Mouse (Mus musculus) megakaryocyte, embryonic 14.5 days (primary cell): ENCODE results near the gene Shroom4. TPM values are rescaled to one million over a fixed set of nuclear protein-coding genes. Genes with fewer than 3 reads are reported as not detected.

Source experiments
- H3K27me3 ChIP-seq: replicated peaks from 2 replicates; pipeline ENCODE3; 2012; ENCODE audit warnings: inconsistent platforms
- H3K36me3 ChIP-seq: replicated peaks from 2 replicates; pipeline ENCODE3; 2012; ENCODE audit warnings: low read length, inconsistent platforms, mixed read lengths
- H3K4me1 ChIP-seq: 2 replicates; pipeline ENCODE4 v1.6.1; 2012; ENCODE audit warnings: inconsistent platforms
- H3K4me3 ChIP-seq: replicated peaks from 2 replicates; pipeline ENCODE3; 2012; ENCODE audit warnings: moderate library complexity, mild to moderate bottlenecking, inconsistent platforms
- H3K9me3 ChIP-seq: 2 replicates; pipeline ENCODE4 v1.6.1; 2012; ENCODE audit warnings: inconsistent platforms
- FLI1 ChIP-seq: IDR thresholded peaks from 2 replicates; pipeline ENCODE4 v1.6.1; 2012; ENCODE audit warnings: low read length, inconsistent platforms, mixed read lengths
- GATA1 ChIP-seq: IDR thresholded peaks from 3 replicates; pipeline ENCODE4 v1.6.1; 2012; ENCODE audit warnings: mixed read lengths, low read length, inconsistent platforms, borderline replicate concordance
- polyA plus RNA-seq: library from polyadenylated mRNA; stranded (reverse); fragments of >175 nt; gene quantifications from 2 replicates; pipeline ENCODE4 v1.2.3, GENCODE M21; 2012; ENCODE audit warnings: low replicate concordance; ENCODE audit not compliant: insufficient read depth

Gene Shroom4
- polyA plus RNA-seq, 1 experiment: 0.44 TPM

DNA sequence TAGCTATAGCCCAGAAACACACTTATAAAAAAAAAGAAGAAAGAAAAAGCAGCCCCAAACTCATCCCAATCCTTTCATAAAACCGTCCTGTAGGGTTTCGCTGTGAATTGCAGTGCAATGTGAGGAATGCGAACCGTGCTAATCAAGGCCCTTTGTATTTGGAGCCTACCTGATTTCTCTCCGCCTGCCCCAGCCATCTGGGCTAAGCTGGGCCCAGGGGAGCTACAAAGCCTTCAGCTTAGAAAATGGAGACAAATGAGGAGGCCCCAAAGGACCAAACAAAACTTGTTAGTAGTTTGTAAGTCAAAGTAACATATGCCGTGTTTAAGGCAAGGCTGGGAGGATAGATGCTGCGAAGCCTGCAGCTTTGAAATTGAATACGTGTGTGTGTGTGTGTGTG is 84.2 kb downstream of the Shroom4 start:
- TF ChIP-seq FLI1: no peak
- TF ChIP-seq GATA1: no peak
- Histone ChIP-seq H3K4me3 (no peak overlapping the region), H3K4me1 (peaks cover 12% of the 10 kb centered on the region), H3K9me3 (no peaks in the 10 kb centered on the region), H3K27me3 (peaks cover 2% of the 10 kb centered on the region), H3K36me3 (no peaks in the 10 kb centered on the region)

DNA sequence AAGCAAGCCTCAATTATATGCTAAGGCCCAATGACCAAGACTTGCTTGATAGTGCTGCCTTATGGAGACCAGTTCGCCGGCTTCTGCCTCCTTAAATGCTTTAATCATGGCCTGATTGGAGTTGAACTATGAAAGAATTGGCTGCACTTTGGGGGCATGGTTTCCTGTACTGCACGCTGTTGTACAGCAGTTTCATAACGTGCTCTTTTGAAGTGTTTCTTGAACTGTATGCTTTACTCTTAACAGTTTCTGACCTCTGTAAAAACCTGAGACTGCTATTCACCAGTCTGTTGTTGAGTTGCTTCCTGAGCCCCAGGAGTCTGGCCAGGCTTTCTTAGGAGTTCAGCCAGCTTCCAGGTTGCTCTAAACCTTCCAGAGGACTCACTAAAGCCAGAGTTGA is 90.8 kb downstream of the Shroom4 start:
- Histone ChIP-seq H3K4me3 (no peak overlapping the region), H3K27me3 (peaks cover 10% of the 10 kb centered on the region), H3K9me3 (no peaks in the 10 kb centered on the region), H3K4me1 (peaks cover 21% of the 10 kb centered on the region), H3K36me3 (no peaks in the 10 kb centered on the region)
- TF ChIP-seq FLI1 (no peak), GATA1 (no peak)

DNA sequence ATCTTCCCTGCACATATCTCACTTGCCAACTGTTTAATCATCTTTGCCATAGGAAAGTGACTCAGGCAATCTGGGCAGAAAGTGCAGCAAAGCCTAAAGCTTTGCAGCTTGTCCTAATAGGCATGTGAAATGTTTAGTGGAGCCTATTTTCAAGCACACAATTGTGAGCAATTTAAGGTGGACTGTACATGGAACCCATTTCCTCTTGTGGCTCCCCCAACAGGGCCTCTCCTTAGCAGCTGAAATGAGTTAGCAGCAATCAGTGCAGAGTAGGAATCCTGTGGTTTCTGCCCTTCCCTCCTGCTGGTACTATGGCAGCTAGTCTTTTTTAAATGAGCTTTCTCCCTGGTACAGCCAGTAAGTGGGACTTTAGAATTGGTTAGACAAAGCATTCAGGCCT is 95.8 kb downstream of the Shroom4 start:
- Histone ChIP-seq H3K4me1 (peaks cover 7% of the 10 kb centered on the region), H3K36me3 (no peaks in the 10 kb centered on the region), H3K9me3 (no peaks in the 10 kb centered on the region), H3K4me3 (no peak overlapping the region), H3K27me3 (peaks cover 27% of the 10 kb centered on the region)
- TF ChIP-seq FLI1 (no peak), GATA1 (no peak)

DNA sequence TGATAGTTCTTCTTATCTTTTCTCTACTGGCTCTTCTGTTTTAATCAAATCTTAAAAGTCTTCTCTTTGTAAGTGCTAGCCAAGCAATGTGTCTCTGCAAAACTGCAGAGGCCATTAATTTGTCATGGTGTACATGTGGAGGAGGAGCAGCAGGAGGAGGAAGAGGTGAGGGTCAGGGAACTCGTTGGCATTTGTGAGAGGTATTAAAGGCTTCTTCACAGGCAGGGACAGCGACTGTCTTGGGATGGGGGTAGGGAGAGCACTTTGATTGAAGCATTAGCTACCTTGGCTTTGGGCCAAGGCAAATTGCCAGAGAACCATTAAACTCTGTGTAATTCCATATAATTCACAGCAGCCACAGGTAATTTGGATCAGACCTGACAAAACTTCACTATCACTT is 96.7 kb downstream of the Shroom4 start:
- peaks cover 3% of the 10 kb centered on the region; the same call in 1 of the 2 replicates for H3K4me1 ChIP-seq
- H3K9me3 ChIP-seq: no peaks in the 10 kb centered on the region
- H3K36me3 ChIP-seq: no peaks in the 10 kb centered on the region
- no peak overlapping the region for H3K4me3 ChIP-seq
- TF ChIP-seq GATA1 (no peak), FLI1 (no peak)
- peaks cover 27% of the 10 kb centered on the region for H3K27me3 ChIP-seq

DNA sequence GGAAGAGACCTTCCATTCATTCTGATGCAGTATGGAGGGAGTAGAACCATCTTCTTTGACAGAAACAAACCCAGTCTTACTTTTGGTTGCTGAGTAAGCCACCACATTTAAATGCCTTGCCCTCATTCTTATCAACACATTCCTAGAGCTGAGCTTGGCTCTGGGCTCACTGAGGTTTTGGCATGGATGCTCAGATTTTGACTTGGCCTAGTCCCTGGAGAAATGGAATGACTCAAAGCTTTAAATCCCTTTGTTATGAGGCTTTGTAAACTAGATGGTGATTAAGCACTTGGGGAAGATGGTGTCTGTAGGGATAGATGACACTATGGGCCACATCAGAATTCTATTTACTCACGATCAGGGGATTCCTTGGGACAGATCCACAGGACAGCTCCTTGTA is 102.2 kb downstream of the Shroom4 start:
- Histone ChIP-seq H3K27me3 (peaks cover 10% of the 10 kb centered on the region), H3K36me3 (no peaks in the 10 kb centered on the region), H3K4me1 (no peaks in the 10 kb centered on the region), H3K9me3 (no peaks in the 10 kb centered on the region), H3K4me3 (no peak overlapping the region)
- TF ChIP-seq GATA1 (no peak), FLI1 (no peak)

DNA sequence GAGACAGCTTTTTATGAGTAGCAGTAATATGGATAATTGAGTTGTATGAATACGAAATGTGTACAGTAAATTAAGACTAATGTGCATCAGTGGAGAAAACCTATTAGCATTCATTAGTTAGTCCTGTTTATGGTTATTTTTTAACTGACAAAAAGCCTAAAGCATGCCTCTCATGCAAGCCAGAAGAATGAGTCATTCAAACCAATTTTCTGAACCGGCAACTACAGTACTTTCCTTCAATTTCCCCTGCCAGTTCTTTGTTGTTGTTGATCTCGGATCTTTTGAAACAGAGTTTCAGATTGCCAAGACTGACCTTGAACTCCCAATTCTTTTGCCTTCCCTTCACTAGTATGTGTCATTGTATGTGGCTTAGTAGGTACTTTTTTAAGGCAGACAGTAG is 117.6 kb downstream of the Shroom4 start:
- H3K4me3 ChIP-seq: no peak overlapping the region
- no peaks in the 10 kb centered on the region for H3K4me1 ChIP-seq
- no peaks in the 10 kb centered on the region for H3K36me3 ChIP-seq
- H3K9me3 ChIP-seq: no peaks in the 10 kb centered on the region
- TF ChIP-seq GATA1: no peak
- TF ChIP-seq FLI1: no peak
- no peaks in the 10 kb centered on the region for H3K27me3 ChIP-seq

DNA sequence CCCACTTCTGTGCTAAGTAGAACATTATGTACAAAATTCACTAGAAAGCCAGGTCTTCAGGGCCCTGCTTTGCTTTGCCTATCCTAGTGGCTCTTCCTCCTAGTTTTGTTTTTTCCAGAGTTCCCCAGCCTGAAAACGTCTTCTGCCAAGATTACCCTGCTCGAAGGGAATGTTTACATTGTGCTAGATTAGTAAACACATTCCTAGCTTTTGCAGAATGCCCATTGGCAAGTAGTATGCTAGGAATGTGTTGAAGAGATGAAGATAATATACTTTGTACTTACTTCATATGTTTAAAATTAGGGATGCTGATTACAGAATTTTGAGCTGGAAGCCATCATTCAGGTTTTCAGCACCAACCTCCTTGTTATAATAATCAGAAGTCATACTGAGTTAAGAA is 118.8 kb downstream of the Shroom4 start:
- H3K4me3 ChIP-seq: no peak overlapping the region

DNA sequence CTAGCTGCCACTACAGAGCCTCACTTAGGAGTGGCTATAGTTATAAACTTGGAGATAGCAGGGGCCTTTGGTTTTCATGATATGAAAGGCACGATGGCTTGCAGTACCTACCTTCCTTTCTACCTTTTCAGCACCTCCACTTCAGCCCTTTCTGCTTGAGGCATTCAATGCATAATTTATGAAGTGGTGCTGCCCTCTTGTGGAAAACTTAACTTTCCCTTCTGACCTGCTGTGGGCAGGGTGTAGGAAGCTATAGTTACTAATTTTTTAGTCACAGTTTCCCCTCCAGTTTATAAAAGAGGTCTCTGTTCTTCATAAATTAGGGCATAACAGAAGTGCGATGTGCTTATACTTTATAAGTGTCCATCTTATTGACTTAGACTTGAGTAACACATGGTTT is 123.3 kb downstream of the Shroom4 start:
- H3K36me3 ChIP-seq: no peaks in the 10 kb centered on the region
- H3K4me1 ChIP-seq: no peaks in the 10 kb centered on the region
- H3K27me3 ChIP-seq: no peaks in the 10 kb centered on the region
- TF ChIP-seq GATA1: no peak
- no peak for TF ChIP-seq FLI1
- H3K4me3 ChIP-seq: no peak overlapping the region
- no peaks in the 10 kb centered on the region for H3K9me3 ChIP-seq

More for the DNA sequence above, 118.8 kb downstream of the Shroom4 start:
- no peak for TF ChIP-seq FLI1
- no peak for TF ChIP-seq GATA1
- no peaks in the 10 kb centered on the region for H3K36me3 ChIP-seq
- H3K27me3 ChIP-seq: no peaks in the 10 kb centered on the region
- H3K9me3 ChIP-seq: no peaks in the 10 kb centered on the region
- H3K4me1 ChIP-seq: no peaks in the 10 kb centered on the region

DNA sequence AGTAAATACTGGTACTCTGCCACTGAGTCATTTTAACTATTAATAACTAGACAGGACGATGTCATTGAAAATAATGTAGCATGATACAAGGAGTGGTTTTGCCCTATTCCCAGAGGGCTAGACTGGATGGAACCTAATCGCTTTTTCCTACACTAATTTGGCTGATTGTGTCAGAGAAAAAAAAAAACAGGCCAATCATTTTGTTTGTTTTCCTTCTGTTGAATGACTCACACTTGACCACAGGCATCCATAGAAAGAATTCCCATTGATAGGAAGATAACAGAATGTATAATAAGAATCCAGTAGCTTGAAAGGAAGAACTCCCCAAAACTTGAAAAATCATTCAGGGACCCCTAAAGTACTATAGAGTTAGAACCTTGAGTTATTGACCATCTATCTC is 137.0 kb downstream of the Shroom4 start:
- H3K4me1 ChIP-seq: 0 out of 2 replicates have a peak, but pooled peaks cover 3% of the 10 kb centered on the region
- peaks cover 2% of the 10 kb centered on the region for H3K27me3 ChIP-seq
- H3K9me3 ChIP-seq: no peaks in the 10 kb centered on the region
- H3K4me3 ChIP-seq: no peak overlapping the region
- H3K36me3 ChIP-seq: no peaks in the 10 kb centered on the region
- TF ChIP-seq GATA1 (no peak), FLI1 (no peak)

DNA sequence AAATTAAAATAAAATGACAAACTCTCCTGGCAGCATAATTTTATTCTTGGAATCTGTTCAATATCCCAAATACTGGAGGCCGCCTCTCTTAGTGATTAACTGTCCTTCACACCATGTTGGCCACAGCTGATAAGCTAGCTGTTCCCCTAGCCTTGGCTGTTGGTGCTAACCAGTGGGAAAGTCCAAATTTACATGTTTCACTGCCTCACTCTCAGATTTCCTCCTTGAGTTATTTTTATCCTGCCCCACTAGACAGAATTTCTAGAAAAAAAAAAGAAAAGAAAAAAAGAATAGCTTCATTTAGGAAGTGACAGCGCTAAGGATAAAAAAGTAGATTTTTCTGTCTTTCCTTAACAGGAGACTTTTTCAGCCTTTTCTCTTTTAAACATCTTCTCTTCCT is 138.0 kb downstream of the Shroom4 start:
- Histone ChIP-seq H3K36me3 (no peaks in the 10 kb centered on the region), H3K4me1 (0 out of 2 replicates have a peak, but pooled peaks cover 3% of the 10 kb centered on the region), H3K9me3 (no peaks in the 10 kb centered on the region), H3K27me3 (peaks cover 2% of the 10 kb centered on the region), H3K4me3 (no peak overlapping the region)
- TF ChIP-seq GATA1: no peak

DNA sequence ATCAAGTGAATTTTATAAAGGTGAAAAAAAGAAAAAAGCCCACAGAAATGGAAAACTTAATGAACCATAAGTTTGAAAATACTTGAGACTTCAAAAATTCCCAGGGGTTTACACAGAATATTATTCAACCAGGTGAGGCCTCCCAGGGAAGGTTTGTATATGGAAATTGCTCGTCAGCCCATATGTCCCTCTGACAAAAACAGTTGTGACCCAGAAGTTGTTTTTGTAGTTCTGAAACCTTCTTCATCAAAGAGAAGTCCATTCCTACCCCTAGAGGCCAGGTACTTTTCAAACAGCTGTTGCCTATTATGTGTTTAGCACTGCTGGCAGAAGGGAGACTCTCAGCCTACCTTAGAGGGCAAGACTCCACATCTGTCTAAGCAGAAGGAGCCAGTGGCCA is 165.4 kb downstream of the Shroom4 start:
- Histone ChIP-seq H3K27me3 (no peaks in the 10 kb centered on the region), H3K4me3 (no peak overlapping the region), H3K4me1 (no peaks in the 10 kb centered on the region), H3K36me3 (no peaks in the 10 kb centered on the region), H3K9me3 (no peaks in the 10 kb centered on the region)
- no peak for TF ChIP-seq GATA1
- no peak for TF ChIP-seq FLI1
